Mouse (Mus musculus): ENCODE results near the gene Vps52. TPM values are rescaled to one million over a fixed set of nuclear protein-coding genes. Genes with fewer than 3 reads are reported as not detected.

Gene Vps52
- polyA plus RNA-seq, 1 experiment from 2014 or later = 66.4 TPM

DNA sequence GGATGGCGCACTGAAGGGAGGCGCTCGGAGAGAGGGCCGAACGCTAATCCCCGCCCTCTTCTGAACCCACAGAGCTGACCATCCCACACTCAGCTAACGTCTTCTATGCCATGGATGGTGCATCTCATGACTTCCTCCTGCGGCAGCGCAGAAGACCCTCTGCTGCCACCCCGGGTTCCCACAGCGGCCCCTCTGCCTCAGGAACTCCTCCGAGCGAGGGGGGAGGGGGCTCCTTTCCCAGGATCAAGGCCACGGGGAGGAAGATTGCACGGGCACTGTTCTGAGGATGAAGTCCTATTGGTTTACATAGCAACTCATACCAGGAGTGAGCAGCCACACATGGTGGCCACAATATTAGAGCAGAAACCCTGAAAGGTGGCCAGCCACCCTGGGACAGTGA is 18.6 kb upstream of the Vps52 start:
- Histone ChIP-seq H3K4me1 (replicated peaks) (peaks cover 23% of the 10 kb centered on the region), H3K9me3 (no peaks in the 10 kb centered on the region), H3K9ac (replicated peaks) (no peak overlapping the region), H3K27ac (no peak overlapping the region), H3K4me2 (replicated peaks) (no peak overlapping the region), H3K36me3 (peaks cover 65% of the 10 kb centered on the region), H3K4me3 (replicated peaks) (no peak overlapping the region), H3K27me3 (no peaks in the 10 kb centered on the region)
- 83% methylated on average over 15 of the region's 15 CpGs for WGBS
- ATAC-seq = no peak

DNA sequence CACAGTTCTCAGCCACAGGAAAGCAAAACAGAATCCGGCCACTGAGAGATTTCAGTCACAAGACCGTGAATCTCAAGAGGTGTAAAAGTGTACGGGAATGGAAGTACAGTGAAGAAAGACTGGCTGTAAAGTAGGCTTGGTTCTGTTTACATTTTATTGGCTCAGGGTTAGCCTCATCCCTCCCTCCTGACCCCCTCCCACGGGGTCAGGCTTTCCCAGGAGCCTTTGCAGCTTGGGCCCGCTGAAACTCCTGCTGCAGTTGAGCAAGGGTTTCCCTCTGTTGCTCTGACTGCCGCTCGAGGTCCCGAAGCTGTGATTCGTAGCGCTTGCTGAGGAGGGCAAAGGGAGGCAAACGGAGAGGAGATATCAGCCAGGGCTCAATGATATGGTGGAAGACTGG is 16.8 kb upstream of the Vps52 start:
- peak overlapping the region; percentile 99 for H3K4me2 ChIP-seq (replicated peaks)
- H3K4me1 ChIP-seq (replicated peaks) = peaks cover 26% of the 10 kb centered on the region
- no peaks in the 10 kb centered on the region for H3K27me3 ChIP-seq
- H3K36me3 ChIP-seq = peaks cover 60% of the 10 kb centered on the region
- 0 out of 2 replicates have a peak overlapping the region, but pooled peaks have one; percentile 85 for H3K9ac ChIP-seq (replicated peaks)
- peak overlapping the region; percentile 88; the same call in 1 of the 2 replicates for H3K4me3 ChIP-seq (replicated peaks)
- 86% methylated on average over 11 of the region's 11 CpGs for WGBS
- no peaks in the 10 kb centered on the region for H3K9me3 ChIP-seq
- no peak for ATAC-seq
- H3K27ac ChIP-seq = no peak overlapping the region

DNA sequence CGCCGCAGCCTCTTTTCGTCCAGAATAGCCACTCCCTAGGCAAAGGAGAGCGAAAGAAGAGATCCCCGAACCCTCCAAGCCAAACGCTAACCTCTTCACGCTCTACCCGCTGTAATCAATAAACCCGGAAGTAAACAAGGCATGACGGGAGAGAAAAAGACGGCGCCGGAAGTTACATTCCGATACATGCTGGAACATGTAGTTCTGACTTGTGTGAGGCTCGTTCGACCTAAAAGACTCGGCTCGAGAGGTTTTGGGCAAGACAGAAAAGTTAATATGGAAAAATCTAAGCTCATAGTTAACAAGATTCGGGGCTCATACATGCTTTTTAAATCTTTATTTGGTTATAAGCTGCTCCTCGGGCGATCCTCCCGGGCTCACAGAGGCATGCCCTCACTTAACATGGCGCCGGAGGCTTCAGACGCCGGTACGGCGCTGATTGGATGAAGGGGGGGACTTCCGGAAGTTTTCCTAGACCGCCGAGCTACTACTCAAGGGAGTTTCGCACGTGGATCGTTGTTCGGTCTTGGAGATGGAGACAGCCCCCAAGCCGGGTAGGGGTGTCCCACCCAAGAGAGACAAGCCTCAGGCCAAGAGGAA is 15.3 kb upstream of the Vps52 start, which contains the start of the genes Pfdn6 and Wdr46:
Gene Pfdn6, minus strand, starts transcription at position 138 of the 600 bp plus-strand sequence.
Gene Wdr46, plus strand, starts transcription at position 455 of the 600 bp plus-strand sequence.
- H3K27ac ChIP-seq = no peak within 1 kb of the TSS; the same call in 1 of the 2 replicates
- no peaks in the 10 kb centered on the region for H3K27me3 ChIP-seq
- H3K9ac ChIP-seq (replicated peaks) = peak within 1 kb of the TSS; percentile 85
- under 1% methylated on average over 36 of the region's 36 CpGs for WGBS
- ATAC-seq = peak; percentile 91
- H3K4me1 ChIP-seq (replicated peaks) = peaks cover 26% of the 10 kb centered on the region
- peak within 1 kb of the TSS; percentile 88 for H3K4me3 ChIP-seq (replicated peaks)
- peaks cover 61% of the 10 kb centered on the region for H3K36me3 ChIP-seq
- H3K4me2 ChIP-seq (replicated peaks) = peak within 1 kb of the TSS; percentile 99
- H3K9me3 ChIP-seq = no peaks in the 10 kb centered on the region

GRCm38 (mm10) chr17:33940981-33941380 is 14.6 kb upstream of the Vps52 start:
- Histone ChIP-seq H3K9me3 (no peaks in the 10 kb centered on the region), H3K27me3 (no peaks in the 10 kb centered on the region), H3K4me3 (replicated peaks) (peak overlapping the region; percentile 88), H3K4me1 (replicated peaks) (peaks cover 26% of the 10 kb centered on the region), H3K9ac (replicated peaks) (peak overlapping the region; percentile 85), H3K36me3 (peaks cover 60% of the 10 kb centered on the region), H3K27ac (no peak overlapping the region; the same call in 1 of the 2 replicates), H3K4me2 (replicated peaks) (peak overlapping the region; percentile 99)
- WGBS = 3% methylated on average over 26 of the region's 26 CpGs
- ATAC-seq = peak; percentile 35

GRCm38 (mm10) chr17:33941381-33941780 is 14.2 kb upstream of the Vps52 start:
- Histone ChIP-seq H3K4me1 (replicated peaks) (peaks cover 26% of the 10 kb centered on the region), H3K9ac (replicated peaks) (peak overlapping the region; percentile 85), H3K9me3 (no peaks in the 10 kb centered on the region), H3K27ac (no peak overlapping the region), H3K36me3 (peaks cover 61% of the 10 kb centered on the region), H3K27me3 (no peaks in the 10 kb centered on the region), H3K4me2 (replicated peaks) (peak overlapping the region; percentile 99), H3K4me3 (replicated peaks) (peak overlapping the region; percentile 88)
- ATAC-seq = no peak
- WGBS = 59% methylated on average over 19 of the region's 19 CpGs

DNA sequence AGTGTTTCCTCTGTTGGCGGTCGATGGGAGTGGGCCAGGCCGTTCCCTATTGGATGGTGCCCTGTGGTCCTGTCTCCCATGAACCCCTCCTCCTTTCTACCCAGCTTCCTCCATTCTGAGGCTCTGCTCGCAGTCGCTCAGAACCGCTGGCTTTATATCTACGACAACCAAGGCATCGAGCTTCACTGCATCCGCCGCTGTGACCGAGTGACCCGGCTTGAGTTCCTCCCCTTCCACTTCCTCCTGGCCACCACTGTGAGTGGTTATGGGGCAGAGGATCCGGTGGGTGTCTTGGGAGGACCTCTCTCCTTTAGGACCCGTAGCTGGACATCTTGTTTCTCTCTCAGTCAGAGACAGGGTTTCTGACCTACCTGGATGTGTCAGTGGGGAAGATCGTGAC is 12.2 kb upstream of the Vps52 start:
- H3K9me3 ChIP-seq = no peaks in the 10 kb centered on the region
- H3K27ac ChIP-seq = no peak overlapping the region
- no peaks in the 10 kb centered on the region for H3K27me3 ChIP-seq
- H3K4me3 ChIP-seq (replicated peaks) = no peak overlapping the region
- no peak overlapping the region for H3K9ac ChIP-seq (replicated peaks)
- 92% methylated on average over 15 of the region's 15 CpGs for WGBS
- peaks cover 26% of the 10 kb centered on the region for H3K4me1 ChIP-seq (replicated peaks)
- peaks cover 62% of the 10 kb centered on the region for H3K36me3 ChIP-seq
- H3K4me2 ChIP-seq (replicated peaks) = no peak overlapping the region
- no peak for ATAC-seq

GRCm38 (mm10) chr17:33947430-33948089 is 8.1 kb upstream of the Vps52 start:
- Histone ChIP-seq H3K4me1 (replicated peaks) (peaks cover 39% of the 10 kb centered on the region), H3K9ac (replicated peaks) (no peak overlapping the region), H3K36me3 (peaks cover 82% of the 10 kb centered on the region), H3K27ac (no peak overlapping the region), H3K27me3 (no peaks in the 10 kb centered on the region), H3K9me3 (no peaks in the 10 kb centered on the region), H3K4me2 (replicated peaks) (no peak overlapping the region), H3K4me3 (replicated peaks) (no peak overlapping the region)
- WGBS = 93% methylated on average over 10 of the region's 10 CpGs
- no peak for ATAC-seq

DNA sequence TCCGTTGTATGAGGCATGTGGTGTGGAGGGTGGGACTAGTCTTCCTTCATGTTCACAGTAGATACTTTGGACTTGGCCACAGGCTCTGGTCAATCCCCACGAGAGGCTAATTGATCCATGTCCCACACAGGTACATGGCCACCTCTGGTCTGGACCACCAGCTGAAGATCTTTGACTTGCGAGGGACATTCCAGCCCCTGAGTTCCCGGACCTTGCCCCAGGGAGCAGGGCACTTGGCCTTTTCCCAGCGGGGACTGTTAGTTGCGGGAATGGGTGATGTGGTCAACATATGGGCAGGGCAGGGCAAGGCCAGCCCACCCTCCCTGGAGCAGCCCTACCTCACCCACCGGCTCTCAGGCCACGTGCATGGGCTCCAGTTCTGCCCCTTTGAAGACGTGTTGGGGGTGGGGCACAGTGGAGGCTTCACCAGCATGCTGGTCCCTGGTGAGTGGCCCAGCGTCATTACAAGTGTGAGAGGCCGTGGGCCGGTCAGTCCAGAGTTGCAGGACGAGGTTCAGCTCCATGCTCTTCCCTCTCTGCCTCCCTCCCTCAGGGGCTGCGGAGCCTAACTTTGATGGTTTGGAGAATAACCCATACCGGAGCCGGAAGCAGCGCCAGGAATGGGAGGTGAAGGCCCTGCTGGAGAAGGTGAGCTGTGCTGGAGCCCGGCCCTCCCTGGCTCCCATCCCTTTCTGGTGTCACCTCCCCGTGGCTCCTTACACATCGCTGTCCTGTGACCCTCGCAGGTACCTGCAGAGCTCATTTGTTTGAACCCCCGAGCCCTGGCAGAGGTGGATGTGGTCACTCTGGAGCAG is 7.3 kb upstream of the Vps52 start:
- ATAC-seq = no peak
- WGBS = 89% methylated on average over 22 of the region's 22 CpGs
- H3K4me2 ChIP-seq (replicated peaks) = no peak overlapping the region
- H3K9ac ChIP-seq (replicated peaks) = no peak overlapping the region
- H3K27ac ChIP-seq = no peak overlapping the region
- H3K27me3 ChIP-seq = no peaks in the 10 kb centered on the region
- peaks cover 82% of the 10 kb centered on the region for H3K36me3 ChIP-seq
- no peaks in the 10 kb centered on the region for H3K9me3 ChIP-seq
- peaks cover 47% of the 10 kb centered on the region for H3K4me1 ChIP-seq (replicated peaks)
- H3K4me3 ChIP-seq (replicated peaks) = no peak overlapping the region

DNA sequence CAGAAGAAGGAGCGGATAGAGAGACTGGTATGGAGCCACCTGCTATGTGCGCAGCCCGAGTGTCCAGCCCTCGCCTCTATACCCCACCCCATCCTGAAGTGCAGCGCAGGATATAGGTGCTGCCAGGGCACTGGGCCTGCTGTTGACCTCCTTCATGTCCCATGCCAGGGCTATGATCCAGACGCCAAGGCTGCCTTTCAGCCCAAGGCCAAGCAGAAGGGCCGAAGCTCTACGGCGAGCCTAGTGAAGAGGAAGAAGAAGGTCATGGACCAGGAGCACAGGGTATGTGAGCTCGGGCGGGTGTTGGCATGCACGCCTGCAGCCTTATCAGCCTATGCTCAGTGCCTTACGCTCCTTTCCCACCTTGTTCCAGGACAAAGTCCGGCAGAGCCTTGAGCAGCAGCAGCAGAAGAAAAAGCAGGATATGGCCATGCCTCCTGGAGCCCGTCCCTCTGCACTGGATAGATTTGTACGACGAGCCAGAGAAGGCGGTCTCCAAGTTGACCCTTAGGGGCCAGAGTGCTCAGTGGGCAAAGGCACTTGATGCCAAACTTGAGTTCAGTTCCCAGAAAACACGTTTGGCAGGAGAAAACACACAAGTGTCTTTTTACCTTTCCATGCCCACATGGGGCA is 6.6 kb upstream of the Vps52 start:
- no peak overlapping the region for H3K4me3 ChIP-seq (replicated peaks)
- H3K9ac ChIP-seq (replicated peaks) = 0 out of 2 replicates have a peak overlapping the region, but pooled peaks have one; percentile 25
- peaks cover 54% of the 10 kb centered on the region for H3K4me1 ChIP-seq (replicated peaks)
- 93% methylated on average over 19 of the region's 19 CpGs for WGBS
- no peak for ATAC-seq
- H3K4me2 ChIP-seq (replicated peaks) = no peak overlapping the region
- no peaks in the 10 kb centered on the region for H3K27me3 ChIP-seq
- H3K36me3 ChIP-seq = peaks cover 82% of the 10 kb centered on the region
- H3K9me3 ChIP-seq = no peaks in the 10 kb centered on the region
- H3K27ac ChIP-seq = no peak overlapping the region

DNA sequence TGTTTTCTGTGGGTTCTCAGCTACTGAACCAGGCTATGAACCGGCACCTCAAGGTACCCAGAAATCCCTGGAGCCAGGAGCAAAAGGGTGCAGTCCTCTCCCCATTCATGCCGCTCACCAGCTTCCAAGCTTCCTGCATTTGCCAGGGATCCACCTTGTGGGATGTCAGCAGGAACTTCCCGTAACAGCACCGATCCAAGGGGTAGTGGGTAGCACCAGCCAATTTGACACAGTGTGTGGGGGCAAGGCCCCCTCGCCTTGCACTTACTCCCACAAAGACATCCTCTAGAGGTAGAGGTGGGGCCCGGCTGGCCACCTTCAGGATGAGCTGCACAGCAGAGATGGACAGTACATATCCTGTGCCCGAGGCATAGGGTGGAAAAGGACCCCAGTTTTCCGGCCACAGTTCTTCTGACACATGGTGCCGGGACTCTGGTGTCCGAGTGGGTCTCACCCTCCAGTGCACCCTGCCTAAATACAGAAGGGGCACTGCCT is 5.4 kb upstream of the Vps52 start:
- Histone ChIP-seq H3K4me3 (replicated peaks) (peak overlapping the region; percentile 54), H3K9me3 (no peaks in the 10 kb centered on the region), H3K27me3 (no peaks in the 10 kb centered on the region), H3K27ac (peak overlapping the region; percentile 91), H3K9ac (replicated peaks) (peak overlapping the region; percentile 80), H3K36me3 (peaks cover 73% of the 10 kb centered on the region), H3K4me1 (replicated peaks) (peaks cover 62% of the 10 kb centered on the region), H3K4me2 (replicated peaks) (peak overlapping the region; percentile 93)
- no peak; the same call in 1 of the 2 replicates for ATAC-seq
- WGBS = 77% methylated on average over 10 of the region's 10 CpGs
